Mouse (Mus musculus) gastrocnemius, postnatal 10 days (tissue): ENCODE data around the gene Ndn. TPM values are rescaled to one million over a fixed set of nuclear protein-coding genes. Genes with fewer than 3 reads are reported as not detected.

Source experiments
- DNase-seq: peaks from one replicate; pipeline ENCODE4 v3.0.0; 2021; ENCODE audit warnings: mixed read lengths
- long read RNA-seq, 2 experiments: library from polyadenylated mRNA; stranded (forward); transcript quantifications; one replicate each; pipeline ENCODE4 v2.0.0; 2021
- total RNA-seq, 2 experiments: library from RNA; stranded (reverse); gene quantifications; 2 replicates each; pipeline ENCODE4 v1.2.3; 2021

Gene Ndn
- 10 to 100 TPM; 45.3 to 54.6 TPM for total RNA-seq
- long read RNA-seq, experiment 1, transcript Ndn-201 (1 exons, 3,694 nt), result major isoform, 164 of 164 reads
- long read RNA-seq, experiment 1, partial matches to known transcripts, result 0 of 164 reads
- long read RNA-seq, experiment 1, other reads (novel, unspliced or antisense), result 0 of 164 reads
- long read RNA-seq, experiment 2, transcript Ndn-201 (1 exons, 3,694 nt), result major isoform, 118 of 118 reads
- long read RNA-seq, experiment 2, partial matches to known transcripts, result 0 of 118 reads
- long read RNA-seq, experiment 2, other reads (novel, unspliced or antisense), result 0 of 118 reads

DNA sequence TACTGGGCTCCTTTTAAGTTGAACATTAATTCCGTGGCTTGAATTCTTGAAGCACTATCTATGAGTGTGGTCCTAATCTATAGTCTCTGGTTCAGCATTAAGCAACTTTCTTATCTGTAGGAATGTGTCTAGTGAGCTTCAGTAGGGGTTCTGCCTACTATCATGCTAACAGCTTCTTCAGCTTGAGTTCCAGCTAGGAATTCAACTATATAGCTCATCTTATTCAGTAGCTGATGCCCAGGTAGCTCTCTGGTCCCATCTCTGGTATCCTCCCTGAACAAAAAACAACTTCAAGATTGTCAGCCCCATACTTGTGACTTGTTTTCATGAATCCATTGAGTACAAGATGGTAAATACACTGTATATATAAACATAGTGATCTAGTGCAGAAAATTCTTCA is at the start of gene Ndn:
TSS of gene Ndn (plus strand) at position 301 of the 400 bp plus-strand sequence.
- no peak for DNase-seq

DNA sequence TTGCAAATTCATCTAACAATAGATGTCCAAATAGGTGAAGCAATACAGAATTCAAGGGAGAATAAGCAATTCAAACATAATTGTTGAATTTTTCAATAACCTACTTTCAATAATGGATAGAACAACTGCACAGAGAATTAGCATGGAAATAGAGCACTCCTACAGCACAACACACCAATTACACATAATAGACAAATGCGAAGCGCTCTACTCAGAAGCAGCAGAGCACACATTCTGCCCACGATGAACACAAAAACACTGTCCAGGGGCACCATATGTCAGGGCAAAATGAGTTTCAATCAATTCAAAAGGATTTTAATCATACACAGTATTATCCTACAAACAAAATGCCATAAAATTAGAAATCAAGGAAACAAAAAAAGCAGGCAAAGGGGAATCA is 43.9 kb upstream of the Ndn start:
- no peak for DNase-seq

DNA sequence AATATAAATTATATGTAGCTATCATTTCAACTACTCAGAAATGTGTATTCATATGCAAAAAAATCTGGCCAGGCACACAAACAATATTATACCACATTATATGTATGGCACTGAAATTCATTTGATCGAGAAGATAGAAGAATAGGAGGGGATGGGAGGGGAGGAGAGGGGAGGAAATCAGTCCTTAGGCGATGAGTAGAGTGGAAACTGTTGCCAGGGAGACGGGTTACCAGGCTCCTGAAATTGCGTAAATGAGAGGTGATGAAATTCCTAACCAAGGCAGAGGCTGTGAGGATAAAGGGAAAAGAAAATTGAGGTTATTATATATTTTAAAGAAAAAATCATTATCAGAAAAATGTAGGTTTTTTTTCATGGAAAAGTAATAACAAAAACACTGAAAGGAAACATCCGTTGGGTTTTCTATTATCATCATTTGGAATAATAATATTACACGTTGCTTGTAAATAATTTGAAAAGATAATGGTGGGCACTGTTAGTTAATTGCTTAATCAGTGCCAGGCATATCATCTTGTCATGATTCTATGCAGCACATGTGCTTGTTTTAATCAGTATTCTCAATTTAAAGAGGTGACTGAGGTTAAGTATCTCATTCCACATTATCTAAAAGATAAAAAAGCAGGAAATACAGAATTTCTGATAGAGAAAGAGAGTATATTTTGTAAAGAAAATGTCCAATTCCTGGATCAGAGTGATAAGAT is 39.3 kb upstream of the Ndn start:
- no peak for DNase-seq

DNA sequence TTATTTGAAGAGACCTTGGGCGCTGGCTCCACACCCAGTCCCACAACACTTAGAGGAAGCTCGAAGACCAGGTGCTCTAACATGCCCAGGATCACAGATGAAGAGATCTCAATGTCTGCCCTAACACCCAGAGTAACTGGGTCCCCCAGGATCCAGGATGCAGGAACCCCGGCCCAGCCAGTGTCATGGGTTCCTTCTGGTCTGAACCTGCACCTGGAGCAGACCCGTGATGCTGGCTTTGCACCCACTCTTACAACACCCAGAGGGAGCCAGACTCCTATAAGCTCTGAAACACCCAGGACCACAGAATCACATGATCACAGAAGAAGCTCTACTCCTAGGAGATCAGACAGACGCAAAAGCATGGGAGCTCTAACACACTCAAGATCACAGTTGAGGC is 29.6 kb upstream of the Ndn start:
- DNase-seq, result no peak

DNA sequence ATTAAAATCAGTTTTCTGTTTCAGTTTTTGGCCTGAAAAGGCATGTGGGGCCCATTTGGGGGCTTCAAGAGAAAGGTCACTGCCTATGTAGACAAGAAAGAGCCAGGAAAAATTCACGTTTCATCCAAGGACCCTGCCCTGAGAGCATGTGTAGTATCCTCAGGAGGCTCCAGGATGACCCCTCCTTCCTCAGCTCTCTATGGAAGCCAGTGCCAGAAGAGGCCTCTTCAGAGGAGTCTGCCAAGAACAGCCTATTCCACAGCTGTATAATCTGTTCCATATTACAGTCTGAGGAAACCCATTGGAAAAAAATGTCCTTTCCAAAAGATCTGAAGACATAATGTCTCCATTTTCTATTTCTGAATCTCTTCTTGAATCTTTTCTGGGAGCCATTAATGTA is 958 bp upstream of the Ndn start:
- peak; percentile 5 for DNase-seq

DNA sequence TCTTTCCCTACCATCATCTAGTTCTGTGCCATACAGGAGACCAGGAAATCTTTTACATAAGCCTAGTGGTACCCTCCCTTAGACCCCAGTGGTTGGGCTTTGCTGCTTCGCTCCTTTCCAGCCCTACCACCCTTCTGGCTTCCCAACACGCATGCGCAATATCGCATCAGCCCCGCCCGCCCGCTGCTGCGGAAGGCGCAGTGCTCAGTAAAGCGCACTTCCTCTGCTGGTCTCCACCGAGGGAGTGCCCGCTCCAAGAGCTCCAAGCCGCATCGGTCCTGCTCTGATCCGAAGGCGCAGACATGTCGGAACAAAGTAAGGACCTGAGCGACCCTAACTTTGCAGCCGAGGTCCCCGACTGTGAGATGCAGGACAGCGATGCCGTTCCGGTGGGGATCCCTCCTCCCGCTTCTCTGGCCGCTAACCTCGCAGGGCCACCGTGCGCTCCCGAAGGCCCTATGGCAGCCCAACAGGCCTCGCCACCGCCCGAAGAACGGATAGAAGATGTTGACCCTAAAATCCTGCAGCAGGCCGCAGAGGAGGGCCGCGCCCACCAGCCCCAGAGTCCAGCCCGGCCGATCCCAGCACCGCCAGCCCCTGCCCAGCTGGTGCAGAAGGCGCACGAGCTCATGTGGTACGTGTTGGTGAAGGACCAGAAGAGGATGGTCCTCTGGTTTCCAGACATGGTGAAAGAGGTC is 1.9 kb downstream of the Ndn start:
- DNase-seq, result peak; percentile 85

DNA sequence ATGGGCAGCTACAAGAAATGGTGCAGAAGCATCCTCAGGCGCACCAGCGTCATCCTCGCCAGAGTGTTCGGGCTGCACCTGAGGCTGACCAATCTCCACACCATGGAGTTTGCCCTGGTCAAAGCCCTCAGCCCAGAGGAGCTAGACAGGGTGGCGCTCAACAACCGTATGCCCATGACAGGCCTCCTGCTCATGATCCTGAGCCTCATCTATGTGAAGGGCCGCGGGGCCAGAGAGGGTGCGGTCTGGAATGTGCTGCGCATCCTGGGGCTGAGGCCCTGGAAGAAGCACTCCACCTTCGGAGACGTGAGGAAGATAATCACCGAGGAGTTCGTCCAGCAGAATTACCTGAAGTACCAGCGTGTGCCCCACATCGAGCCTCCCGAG is 2.4 kb downstream of the Ndn start:
- peak; percentile 8 for DNase-seq

DNA sequence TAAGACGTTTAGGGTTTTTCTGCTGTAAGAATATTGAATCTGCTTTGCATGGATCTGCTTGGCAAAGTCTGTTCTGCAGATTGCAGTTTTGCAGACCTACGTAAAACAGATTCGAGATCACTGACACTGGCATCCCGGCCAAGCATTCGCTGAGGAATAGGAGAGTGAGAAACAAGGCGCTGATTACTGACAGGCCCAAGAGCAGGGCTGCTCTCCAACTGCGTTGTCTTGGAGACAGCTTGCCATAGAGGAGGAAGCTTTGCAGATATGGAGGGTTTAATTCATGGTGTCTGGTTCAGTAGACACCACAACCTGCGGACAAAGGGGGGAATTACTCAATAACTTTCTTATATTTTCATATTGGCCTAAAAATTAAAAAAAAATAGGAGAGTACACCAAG is 4.9 kb downstream of the Ndn start:
- no peak for DNase-seq

DNA sequence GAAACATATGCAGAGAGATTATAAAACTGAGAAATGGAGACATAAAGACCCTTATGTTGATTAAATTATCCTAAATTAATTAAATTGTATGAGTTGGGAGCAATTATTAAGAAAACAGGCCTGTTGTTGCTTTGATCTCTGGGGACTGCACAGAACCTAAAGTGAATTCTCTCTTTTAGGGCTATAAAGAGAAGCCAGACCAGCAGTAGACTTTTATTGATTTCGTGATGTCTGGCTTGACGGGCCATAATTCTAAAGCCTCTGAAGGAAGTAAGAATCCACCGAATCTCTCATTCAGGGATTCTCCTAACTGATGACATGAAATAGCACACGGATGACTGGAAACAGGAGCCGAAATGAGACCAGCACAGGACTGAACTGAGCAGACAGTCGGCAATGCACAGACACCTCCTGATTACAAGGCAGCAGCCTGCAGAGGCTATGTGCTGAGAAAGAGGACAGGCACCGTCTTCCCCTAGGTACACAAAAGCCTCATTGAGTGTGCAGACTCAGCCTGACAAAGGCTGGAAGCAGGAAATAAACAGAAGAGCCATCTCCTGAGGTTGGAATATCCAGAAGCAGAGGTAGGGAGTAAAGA is 18.8 kb downstream of the Ndn start:
- DNase-seq, result no peak

DNA sequence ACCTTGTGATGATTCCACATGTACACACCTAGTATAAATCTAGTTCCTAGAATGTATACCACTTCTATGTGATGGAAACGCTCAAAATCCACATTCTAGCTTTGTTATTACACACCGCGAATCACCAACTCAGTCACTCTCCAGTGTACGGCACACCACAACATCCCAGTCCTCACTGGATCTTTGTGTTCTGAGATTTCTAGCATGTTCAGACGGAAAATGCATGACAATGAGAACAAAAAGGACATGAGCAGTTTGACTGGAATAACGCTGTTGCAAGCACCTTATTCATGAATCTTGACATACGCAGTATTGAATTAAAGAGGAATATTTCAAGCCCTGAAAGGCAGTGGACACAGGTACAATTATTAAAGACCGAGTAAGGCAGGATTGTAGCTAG is 20.4 kb downstream of the Ndn start:
- no peak for DNase-seq

DNA sequence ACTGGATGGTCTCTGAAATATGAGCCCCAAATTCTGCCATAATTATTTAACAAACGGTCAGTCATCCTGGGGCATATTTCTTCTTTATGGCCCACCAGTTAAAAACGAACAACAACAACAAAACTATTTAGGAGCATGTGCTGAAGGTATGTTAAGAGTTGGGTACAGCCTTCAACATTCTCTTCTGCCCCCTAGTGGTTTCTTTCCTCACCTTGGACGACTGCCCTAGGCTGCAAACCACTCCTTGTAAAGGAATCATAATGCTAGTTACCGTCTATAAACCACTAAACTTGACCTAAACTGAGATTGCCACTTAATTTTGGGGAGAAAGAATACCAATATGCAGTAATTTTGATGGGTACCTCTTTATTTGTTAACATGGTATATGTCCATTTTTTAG is 29.3 kb downstream of the Ndn start:
- peak; percentile 19 for DNase-seq

DNA sequence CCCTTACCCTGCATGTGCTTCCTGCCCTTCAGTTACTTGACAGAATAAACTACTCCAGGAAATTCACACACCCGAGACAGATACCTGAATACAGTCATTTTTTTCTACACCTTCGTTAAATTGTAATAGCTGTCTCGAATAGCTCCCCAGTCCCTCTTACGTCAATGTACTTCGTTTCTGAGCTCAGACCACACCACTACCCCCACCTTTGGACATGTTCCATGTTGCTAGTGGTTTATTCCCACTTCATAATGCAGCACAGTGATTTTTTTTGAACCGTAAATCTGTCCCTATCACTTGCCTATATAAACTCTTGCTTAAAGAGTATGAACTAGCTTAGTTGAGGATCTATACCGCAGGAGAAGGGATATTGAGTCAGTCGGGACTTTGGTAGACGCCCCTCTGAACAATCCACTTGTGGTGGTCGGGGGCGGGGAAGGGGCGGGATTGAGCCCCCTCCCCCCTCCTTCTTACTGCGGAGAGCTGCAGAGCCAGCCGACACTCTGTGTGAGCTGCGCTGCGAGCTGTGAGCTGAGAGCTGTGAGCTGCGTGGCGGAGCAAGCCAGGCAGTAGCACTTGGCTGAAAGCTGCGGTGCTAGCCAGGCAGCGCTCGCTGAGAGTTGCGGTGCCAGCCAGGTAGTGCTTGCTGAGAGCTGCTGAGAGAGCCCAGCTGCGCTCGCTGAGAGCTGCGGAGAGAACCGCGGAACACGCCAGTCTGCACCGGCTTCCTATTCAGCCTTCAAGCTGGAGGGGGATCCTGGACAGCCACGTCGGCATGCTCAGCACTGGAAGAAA is 30.3 kb downstream of the Ndn start, which contains the start of gene Magel2:
TSS of gene Magel2 (plus strand) at position 501 of the 795 bp plus-strand sequence.
- DNase-seq, result peak; percentile 25

DNA sequence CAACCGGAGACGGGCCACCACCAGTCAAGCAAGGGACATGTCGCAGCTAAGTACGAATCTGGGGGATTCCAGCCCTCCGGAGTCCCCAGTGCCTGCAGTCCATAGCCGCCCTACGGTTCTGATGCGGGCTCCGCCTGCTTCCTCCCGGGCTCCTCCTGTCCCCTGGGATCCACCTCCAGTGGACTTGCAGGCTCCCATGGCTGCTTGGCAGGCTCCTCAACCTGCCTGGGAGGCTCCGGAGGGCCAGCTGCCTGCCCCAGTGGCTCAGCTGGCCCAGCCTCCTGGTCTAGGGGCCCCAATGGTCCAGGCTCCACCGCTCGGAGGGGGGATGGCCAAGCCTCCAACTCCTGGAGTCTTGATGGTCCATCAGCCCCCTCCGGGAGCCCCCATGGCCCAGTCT is 30.9 kb downstream of the Ndn start:
- DNase-seq, result no peak

DNA sequence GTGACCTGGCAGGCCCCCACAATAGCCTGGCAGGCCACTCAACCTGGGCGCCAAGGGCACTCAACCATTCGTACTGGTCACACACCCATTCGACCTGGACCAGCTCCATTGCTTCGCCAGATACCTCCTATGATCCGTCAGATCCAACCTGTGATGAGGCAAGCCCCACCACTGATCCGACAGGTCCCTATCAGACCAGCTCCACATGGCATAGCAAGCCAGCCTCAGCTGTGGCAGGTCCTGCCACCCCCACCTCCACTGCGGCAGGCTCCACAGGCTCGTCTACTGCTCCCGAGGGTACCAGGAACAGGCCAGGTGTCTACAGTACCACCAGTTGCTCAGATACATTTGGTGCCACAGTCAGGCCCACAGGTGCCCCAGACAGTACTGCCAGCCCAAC is 32.2 kb downstream of the Ndn start:
- DNase-seq, result no peak

DNA sequence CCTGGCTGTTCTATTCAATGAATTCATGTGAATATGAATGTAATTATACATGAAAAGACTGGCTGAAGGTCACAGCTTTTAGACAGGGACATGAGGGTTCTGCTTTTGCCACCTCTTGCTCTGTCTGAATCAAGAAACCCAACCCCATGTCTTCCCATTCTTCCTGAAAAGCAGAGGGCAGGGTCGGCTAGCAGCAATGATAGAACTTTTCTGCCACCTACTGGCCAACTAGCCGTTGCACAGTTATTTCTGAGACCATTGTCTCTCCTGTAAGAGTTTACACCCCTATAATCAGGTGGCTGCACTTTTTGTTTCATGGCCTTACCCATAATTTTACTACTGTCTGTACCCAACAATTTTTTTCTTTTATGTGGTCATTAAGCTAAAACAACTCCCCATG is 36.0 kb downstream of the Ndn start:
- peak; percentile 23 for DNase-seq

DNA sequence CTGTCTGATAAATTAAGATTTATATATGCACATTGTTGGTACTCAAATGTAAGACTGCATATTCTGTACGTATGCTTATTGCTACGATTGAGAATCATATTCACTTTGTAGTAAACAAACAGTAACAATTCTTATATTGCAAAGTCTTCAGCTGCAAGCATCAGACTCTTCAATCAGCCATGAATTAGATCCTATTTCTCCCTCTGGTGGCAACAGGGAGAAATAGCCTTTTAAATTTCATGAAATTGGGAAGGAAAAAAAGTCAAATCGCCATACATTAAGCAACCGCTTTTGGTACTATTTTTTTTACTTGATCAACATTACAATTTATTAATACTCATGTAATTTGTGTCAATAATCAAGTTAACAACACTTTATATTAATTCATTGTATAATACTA is 41.9 kb downstream of the Ndn start:
- DNase-seq, result no peak

DNA sequence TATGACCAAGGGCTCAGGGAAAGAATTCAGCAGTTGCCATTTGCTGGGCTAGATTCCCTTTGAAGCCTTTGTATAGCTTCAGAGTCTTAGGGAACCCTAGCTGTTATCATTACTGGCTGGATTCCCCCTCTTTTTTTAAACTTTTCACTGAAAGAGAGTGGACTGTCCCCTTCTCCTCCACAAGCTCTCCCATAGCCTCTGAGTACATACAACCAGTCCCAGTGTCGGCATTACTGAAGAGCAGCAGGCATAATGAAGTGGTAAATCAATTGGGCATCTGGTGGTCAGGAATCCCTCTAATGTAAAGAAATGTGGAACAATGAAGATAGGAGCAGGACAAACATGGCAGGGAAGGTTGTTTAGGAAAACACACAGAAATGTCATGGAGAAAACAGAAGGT is 45.8 kb downstream of the Ndn start:
- no peak for DNase-seq

Other genes with a start within 250 kb of the Ndn start
- gene Magel2, start 30.4 kb downstream of the Ndn start, total RNA-seq, result 1 to 10 TPM; 1.4 to 1.8 TPM
- gene Mkrn3, start 73.6 kb downstream of the Ndn start, total RNA-seq, result 1 to 10 TPM in 1 of 2 experiments, under 1 TPM in 1; 0.80 to 1.0 TPM
- 1 to 10 TPM; 4.4 to 7.1 TPM for gene Peg12, start 117.9 kb downstream of the Ndn start, total RNA-seq